Mouse (Mus musculus): ENCODE measurements around the gene Lrrc8d. TPM values are rescaled to one million over a fixed set of nuclear protein-coding genes. Genes with fewer than 3 reads are reported as not detected.

Lrrc8d gene
- total RNA-seq (2021): 10 to 100 TPM in 1 of 2 experiments, 1 to 10 TPM in 1; 7.8 to 13.0 TPM

- intact Hi-C loops (cut with DNase I): loop anchor here (2.0 kb wide), 1 partner anchor 41 kb away; no protein-coding TSS in a partner anchor
- DNase-seq (ENCODE audit: low spot score): peak; percentile 80
These were observed at the start of gene Lrrc8d for GRCm38 (mm10) chr5:105699141-105700069. Gene Lrrc8d, plus strand, starts transcription at chr5:105699969.

DNA sequence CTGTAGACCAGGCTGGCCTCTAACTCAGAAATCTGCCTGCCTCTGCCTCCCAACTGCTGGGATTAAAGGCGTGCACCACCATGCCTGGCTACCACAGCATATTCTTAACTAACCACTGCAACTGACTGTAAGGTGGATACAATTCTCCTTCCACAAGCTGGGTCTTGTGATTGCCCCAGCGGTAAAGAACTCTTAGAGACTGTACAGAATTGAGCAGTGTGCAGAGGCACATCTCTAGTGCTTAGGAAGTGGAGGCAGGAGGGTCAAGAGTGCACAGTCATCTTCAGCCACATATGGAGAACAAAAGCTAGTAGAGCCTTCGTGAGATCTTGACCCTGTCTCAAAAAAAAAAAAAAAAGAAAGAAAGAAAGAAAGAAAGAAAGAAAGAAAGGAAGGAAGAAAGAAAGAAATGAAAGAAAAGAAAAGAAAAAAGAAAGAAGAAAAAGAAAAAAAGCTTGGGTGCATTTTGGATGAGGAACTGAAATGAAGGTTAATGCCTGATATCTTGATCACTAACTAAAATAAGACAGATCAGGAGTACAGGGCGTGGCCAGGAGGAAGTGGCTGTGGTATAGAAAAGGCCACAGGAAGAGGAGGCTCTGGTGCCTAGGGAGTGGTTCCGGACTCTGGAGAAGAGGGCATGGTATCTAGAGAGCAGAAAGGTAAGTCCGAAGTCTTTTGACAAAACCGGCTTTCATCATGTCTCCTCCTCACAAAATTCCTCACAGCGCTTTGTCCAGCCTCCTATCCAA, 48.9 kb upstream of the Lrrc8d start:
- no peak for DNase-seq (ENCODE audit: low spot score)
- intact Hi-C loops (cut with DNase I): no loop called here

- intact Hi-C loops (cut with DNase I): no loop called here
- no peak for DNase-seq (ENCODE audit: low spot score)
These were observed 48.2 kb upstream of the Lrrc8d start for GRCm38 (mm10) chr5:105651561-105651991.

- intact Hi-C loops (cut with DNase I): loop anchor here (1.0 to 2.0 kb wide), 3 partner anchors 135 to 249 kb away; partner anchors contain the start of gene Lrrc8c
These were observed 45.3 kb upstream of the Lrrc8d start for GRCm38 (mm10) chr5:105654237-105655063.

GRCm38 (mm10) chr5:105655100-105655734, 44.6 kb upstream of the Lrrc8d start:
- intact Hi-C loops (cut with DNase I): loop anchor here (2.0 kb wide), 1 partner anchor 160 kb away; no protein-coding TSS in a partner anchor
- no peak for DNase-seq (ENCODE audit: low spot score)

More at GRCm38 (mm10) chr5:105654237-105655063, 45.3 kb upstream of the Lrrc8d start:
- peak; percentile 64 for DNase-seq (ENCODE audit: low spot score)

DNA sequence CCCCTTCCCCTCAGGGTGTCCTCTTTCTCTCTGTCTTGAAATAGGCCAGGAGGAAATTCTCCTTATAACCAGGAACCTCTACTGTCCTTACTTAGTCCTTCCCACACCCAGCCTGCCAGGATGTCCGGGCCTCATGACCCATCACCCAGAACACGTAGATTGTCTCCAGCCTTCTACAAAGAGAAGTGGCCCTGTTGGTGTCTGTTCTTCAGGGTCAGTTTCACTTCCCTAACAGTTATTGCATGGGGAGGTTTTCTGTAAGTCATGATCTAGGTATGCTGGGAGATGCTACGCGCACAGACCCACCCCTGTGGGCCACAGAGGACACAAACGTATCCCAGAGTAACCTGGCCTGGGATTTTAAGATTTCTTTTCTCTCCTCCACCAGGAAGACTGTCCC, 37.9 kb upstream of the Lrrc8d start:
- intact Hi-C loops (cut with DNase I): no loop called here
- DNase-seq (ENCODE audit: low spot score): no peak

DNA sequence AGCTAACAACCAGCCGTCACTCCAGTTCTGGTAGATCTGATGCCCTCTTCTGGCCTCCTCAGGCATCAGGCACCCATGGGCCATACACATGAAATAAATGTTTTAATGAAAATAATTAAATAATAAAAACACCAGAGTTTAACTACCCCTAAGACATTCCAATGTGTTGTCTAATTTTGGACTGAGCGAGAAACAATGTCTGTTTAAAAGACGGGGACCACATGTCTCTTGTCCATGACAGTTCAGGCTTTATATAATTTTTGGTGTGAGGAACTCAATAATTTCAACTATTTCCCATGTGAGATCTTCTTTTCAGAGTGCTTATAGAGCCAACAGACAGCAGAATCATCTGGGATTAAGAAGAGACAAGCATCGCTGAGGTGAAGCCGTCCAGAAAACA, 32.8 kb upstream of the Lrrc8d start:
- intact Hi-C loops (cut with DNase I): no loop called here

DNA sequence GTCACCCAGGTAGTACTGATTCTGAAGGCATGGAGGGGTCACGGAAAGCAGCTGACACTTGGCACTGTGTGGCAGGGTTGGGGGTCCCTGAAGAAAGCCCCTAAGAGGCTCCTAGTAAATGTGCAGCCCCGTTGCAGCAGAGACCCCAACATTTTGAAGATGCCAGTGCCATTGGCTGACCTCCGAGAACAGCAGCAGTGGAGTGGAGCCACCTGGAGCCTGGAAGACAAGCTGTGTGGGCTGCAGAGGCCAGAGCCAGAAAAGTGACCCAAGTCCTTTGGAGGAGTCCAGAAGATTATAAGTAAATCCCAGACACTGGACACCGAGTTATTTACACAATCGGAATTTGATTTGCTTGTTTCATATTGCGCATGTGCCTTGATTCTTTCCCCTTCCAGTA, 32.4 kb upstream of the Lrrc8d start:
- peak; percentile 22 for DNase-seq (ENCODE audit: low spot score)
- intact Hi-C loops (cut with DNase I): no loop called here

More for the DNA sequence above, 32.8 kb upstream of the Lrrc8d start:
- no peak for DNase-seq (ENCODE audit: low spot score)

- intact Hi-C loops (cut with DNase I): no loop called here
- DNase-seq (ENCODE audit: low spot score): no peak
These were observed 30.7 kb upstream of the Lrrc8d start for GRCm38 (mm10) chr5:105669086-105669485.

GRCm38 (mm10) chr5:105669508-105670353, 30.0 kb upstream of the Lrrc8d start:
- intact Hi-C loops (cut with DNase I): no loop called here
- no peak for DNase-seq (ENCODE audit: low spot score)

DNA sequence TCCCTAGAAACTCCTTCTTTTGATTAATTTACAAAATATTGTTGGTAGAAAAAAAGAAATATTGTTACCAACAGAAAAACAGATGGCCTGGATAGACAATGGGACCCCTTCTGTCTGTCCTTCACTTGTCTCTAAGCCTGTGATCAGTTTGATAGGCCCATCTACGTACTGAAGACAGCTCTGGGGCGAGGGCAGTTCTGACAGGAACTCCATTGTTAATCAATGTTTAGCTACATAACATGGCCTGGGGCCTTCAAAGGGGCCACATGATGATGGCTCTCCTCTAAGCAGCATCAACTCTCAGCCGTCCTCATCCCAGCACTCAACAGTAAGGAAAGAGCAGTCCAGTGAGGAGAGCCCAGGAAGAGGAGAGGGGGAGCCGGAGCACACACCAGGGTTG, 27.4 kb upstream of the Lrrc8d start:
- no peak for DNase-seq (ENCODE audit: low spot score)
- intact Hi-C loops (cut with DNase I): no loop called here

GRCm38 (mm10) chr5:105675511-105675910, 24.3 kb upstream of the Lrrc8d start:
- intact Hi-C loops (cut with DNase I): no loop called here

GRCm38 (mm10) chr5:105677071-105677470, 22.7 kb upstream of the Lrrc8d start:
- no peak for DNase-seq (ENCODE audit: low spot score)
- intact Hi-C loops (cut with DNase I): no loop called here

More at GRCm38 (mm10) chr5:105675511-105675910, 24.3 kb upstream of the Lrrc8d start:
- no peak for DNase-seq (ENCODE audit: low spot score)

DNA sequence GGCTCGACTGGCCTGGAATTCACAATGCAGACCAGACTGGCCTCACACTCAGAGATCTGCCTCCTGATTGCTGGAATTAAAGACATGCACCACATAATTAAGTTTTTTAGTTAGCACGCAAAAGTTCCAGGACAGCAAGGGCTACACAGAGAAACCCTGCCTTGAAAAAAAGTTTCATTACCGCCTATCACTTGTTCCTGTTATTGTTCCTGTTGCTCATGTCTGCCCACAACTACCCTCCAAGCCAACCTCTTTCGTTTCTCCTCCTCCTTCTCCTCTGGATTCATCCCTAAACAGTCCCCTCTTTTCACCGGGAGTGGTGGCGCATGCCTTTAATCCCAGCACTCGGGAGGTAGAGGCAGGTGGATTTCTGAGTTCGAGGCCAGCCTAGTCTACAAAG, 21.5 kb upstream of the Lrrc8d start:
- DNase-seq (ENCODE audit: low spot score): no peak
- intact Hi-C loops (cut with DNase I): no loop called here

GRCm38 (mm10) chr5:105679261-105679660, 20.5 kb upstream of the Lrrc8d start:
- no peak for DNase-seq (ENCODE audit: low spot score)
- intact Hi-C loops (cut with DNase I): no loop called here

GRCm38 (mm10) chr5:105679921-105680843, 19.6 kb upstream of the Lrrc8d start:
- intact Hi-C loops (cut with DNase I): loop anchor here (10.0 kb wide), 1 partner anchor 275 kb away; no protein-coding TSS in a partner anchor
- DNase-seq (ENCODE audit: low spot score): no peak

DNA sequence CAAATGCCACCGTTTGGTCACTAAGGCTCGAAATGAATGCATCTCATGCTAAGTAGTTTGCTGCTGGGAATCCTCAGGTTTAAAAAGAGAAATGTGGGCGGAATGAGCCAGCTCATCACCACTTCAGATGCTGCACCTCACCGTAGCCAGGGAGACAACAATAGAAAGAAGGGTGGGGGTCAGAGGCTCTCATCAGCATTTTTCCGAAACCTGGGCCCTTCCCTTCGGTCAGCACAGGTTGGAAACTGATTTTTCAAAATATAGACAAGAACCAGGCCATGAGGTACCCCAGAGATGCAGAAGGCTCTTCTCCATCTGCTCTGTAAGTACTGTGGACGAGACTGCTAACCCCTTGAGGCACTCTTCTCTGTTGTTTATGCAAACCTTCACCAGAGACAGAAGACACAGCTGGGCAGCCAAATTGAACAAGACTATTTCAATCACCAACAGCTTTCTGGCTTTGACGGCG, 17.6 kb upstream of the Lrrc8d start:
- intact Hi-C loops (cut with DNase I): loop anchor here (10.0 kb wide), 1 partner anchor 277 kb away; no protein-coding TSS in a partner anchor
- no peak for DNase-seq (ENCODE audit: low spot score)

All from heart, postnatal 25 days (tissue).